Mouse (Mus musculus): ENCODE results near the gene Thegl.
"Not testable (repeated sequence)": the region's sequence is repeated elsewhere in the genome, so short reads cannot be mapped to it uniquely, and the experiment has no call there.

Thegl gene

DNA sequence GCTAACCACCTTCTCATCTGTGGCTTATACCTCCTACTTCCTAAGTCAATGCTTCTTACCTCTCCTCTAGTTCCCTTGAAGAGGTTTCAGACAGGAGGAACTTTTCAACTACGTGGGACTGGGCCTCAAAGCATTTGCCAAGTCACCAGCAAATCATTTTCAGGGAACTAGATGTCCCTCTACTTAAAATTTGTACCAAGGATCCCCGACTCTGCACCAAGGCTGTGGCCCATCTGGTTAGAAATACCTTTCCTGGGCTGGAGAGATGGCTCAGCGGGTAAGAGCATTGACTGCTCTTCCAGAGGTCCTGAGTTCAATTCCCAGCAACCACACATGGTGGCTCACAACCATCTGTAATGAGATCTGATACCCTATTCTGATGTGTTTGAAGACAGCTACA lies 80.4 kb downstream of the Thegl start:
- not testable (repeated sequence) for DNase-seq

DNA sequence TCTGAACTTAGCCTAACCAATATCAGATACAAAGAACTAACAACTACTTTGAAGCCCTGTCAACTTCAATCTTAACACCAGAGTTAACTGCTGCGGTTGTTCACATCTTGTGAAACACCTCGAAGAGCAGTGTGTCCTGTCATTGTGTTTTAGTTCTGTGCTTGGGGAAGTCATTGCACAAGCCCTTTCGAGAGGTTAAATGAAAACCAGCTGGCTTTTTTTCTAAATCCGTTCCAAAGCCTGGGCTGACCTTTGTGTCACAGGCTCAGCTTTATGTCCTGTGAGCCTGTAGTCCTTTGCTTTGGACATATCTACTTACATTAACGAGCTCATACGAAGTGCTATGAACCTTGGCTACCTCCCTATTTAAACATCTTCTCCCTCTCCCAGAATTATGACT lies 81.9 kb downstream of the Thegl start:
- DNase-seq = no peak

DNA sequence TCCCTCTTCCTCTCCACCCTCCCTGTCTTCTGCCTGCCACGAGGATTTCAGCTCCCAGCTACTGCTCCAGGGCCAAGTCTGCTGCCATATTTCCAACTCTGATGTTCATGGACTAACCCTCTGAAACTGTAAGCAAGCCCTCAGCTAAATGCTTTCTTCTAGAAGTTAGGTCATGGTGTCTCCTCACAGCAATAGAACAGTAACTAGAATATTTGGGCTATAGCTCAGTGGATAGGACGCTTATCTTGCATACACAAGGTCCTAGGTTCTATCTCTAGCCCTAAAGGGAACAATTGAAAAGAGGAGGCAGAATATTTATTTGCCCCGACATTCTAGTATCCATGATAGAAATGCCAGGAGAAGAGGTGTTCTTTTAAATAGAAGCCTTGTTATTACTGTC lies 83.1 kb downstream of the Thegl start:
- DNase-seq = no peak

DNA sequence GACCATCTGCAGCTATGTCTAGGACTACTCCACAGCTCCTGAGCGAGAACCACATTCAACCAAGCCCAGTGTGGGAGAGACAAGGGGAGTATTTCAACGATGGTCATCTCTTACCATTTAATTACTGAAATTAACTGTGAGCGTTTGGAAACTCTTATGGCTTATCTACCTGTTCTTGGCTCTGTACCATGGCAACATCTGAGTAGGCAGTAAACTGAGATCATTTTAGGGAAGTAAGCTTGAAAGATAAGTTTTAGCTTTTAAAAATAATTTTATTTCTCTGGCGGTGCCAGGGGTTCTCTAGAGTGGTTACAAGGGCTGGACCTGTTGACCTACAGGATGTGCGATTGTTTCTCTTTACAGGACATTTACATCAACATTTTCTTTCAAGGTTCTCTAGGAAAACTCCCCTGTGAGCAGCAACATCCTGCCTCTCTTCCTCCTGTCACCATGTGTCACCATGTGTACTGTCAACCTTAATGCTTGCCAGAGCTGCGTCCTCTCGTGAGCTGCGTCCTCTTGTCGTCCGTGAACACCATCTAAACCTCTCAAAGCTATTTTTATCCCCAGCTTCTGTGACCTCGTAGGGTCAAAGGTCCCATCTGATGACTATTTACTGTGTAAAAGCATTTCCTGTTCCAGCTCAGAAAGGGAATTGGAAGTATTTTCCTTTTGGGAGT lies 83.6 kb downstream of the Thegl start:
- no peak for DNase-seq

DNA sequence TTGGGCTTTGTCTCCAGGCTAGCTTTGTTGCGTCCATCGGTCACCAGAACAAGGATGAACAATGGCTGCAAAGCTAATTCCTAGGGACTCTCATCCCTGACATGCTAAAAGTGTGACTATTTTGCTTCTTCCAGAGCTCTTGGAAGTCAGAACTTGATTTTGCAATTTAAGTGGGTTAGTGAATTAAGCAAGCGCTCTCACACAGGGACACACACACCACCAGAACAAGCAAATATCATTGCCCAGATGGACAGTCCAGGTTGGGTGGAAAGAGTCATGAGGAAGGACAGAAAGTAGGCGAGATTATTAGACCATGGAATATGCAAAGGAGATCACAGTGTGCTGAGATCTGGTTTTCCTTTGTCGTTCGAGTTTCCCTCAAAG lies 84.2 kb downstream of the Thegl start:
- DNase-seq = no peak

DNA sequence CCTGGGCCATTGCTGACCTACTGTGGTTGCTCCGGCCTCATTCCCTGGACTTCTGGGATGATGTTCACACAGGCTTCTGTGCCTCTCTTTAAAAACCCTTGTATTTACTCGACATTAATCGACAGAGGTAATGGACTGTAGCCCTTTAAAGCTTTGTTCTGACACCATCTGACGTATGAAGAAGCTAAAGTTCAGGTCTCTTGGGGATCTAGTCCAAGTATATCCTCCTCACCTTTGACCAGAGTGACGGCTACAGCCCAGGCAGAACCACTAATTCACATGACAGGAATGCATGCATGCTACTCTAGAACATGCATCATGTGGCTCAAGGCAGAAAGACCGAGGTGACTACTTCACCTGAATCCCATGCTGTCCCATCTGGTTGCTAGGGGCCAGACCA lies 84.9 kb downstream of the Thegl start:
- DNase-seq = no peak

DNA sequence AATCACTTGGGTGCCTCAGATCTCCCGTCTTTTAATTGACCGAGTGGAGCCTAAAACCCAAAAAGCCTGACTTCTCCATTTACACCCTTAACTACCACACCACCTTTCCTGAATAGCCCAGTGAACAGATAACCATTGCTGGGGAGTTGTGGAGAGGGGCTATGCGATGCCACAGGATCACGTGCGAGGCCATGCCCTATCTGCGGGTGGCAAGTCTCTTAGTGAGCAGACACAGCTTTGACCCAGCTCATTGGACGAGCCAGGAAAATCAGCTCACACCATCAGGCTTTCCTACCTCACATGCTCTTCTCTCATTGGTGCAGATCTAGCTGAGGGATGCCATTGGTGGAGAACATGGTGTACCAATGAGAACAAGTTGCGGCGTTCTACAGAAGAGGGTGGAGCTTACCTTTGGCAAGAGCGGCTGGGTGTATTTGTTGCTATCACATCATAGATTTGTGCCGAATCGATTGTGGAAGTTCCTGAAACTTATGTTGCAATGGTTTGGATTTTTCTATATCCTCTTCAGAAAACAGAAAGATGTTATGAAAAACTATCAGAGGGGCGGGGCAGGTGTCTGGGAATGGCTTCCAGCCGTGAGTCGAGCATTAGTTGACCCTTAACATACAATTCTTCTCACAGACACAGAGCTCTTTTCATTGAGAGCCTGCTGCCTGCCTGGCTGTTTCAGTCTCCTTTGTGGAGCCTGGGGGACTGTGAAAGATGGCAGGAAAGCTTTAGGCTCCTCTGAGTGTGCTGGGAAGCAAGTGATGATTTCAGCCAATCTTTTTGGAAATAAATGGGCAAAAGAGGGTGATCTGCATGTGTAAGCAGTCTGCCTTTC lies 86.9 kb downstream of the Thegl start:
- DNase-seq = no peak

DNA sequence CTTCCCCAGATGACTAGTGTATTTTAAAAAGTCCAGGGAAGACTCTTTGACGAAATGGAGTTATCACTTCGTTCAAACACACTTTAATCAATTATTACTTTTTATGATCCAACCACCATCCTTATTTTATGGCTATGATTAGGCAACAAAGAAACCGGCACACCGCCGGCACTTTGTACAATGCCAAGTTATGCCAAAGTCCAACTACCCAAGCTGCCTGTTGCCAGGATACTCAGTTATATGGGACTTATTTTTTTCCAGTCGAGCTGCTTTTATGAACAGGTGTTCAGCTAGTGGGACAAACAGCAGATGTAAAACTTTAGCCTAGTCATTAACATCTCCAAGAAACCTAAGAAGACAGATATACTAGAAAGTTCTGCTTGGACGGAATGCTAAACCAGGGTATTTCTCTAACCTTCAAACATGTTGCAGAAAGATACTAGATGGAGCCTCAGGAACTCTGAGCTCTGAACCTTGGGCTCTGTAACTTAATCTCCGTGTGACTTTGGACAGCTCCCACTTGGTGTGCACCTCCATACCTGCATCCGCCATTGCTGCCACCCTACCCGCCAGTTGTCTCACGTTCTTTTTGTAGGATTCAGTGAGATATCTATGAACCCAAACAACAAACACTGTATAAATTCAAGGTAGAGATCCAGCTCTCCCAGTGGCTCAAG lies 91.5 kb downstream of the Thegl start:
- DNase-seq = no peak

DNA sequence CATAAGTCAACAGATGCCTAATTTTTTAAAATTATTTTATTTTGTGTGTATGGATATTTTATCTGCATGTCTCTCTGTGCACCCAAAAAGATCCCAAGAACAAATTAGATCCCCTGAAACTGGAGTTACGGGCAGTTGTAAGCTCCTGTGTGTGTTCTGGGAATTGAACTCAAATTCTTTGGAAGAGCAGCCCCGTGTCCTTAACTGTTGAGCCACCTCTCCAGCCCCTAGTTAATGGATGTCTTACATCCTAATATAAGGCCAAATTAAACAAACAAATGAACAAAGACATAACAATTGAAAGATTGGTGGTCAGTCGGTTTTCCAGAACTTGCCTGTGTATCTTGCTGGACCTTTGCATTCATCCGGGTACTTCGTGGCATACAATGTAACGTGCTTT lies 93.0 kb downstream of the Thegl start:
- no peak for DNase-seq

DNA sequence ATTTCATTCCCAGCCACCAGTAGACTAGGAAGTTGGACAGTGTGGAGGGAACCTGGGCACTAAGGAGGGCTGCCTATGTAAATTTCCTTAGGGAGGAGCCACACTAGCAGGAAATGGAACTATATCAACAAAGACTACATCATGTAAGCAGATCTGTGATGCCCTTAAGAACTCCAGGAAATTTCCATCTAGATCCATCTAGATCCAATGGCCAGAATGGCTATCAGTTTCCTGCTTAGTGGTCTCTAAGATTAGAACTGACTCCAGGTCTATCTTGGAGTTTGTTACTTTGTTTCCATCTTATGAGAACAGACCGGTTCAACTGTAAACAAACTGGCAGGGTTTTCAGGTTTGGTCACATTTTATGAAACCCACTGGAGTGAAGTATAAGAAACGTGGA lies 94.0 kb downstream of the Thegl start:
- no peak for DNase-seq

All from lung, postnatal 14 days (tissue).